Mouse (Mus musculus) limb, embryonic 12.5 days (tissue): Measurements from ENCODE around the gene Doc2a. TPM values are rescaled to one million over a fixed set of nuclear protein-coding genes. Genes with fewer than 3 reads are reported as not detected.
A peak's percentile ranks its signal among the peaks of the same experiment; 100 is the strongest.

Experiments
- ATAC-seq: fragments of 200-750 bp; cut with Nextera tagmentation; 2 replicates; pipeline ENCODE4 v1.8.0; 2017; ENCODE audit warnings: low read depth, moderate TSS enrichment; ENCODE audit not compliant: insufficient number of reproducible peaks, insufficient read depth, low FRiP score, low TSS enrichment
- H3K27ac ChIP-seq: fragments of 300-500 bp; sonication (generic); 2 replicates; pipeline ENCODE4 v1.5.1; 2016; ENCODE audit warnings: mild to moderate bottlenecking, moderate library complexity
- H3K27me3 ChIP-seq: fragments of 300-500 bp; sonication (generic); 2 replicates; pipeline ENCODE4 v1.6.1; 2016; ENCODE audit warnings: mild to moderate bottlenecking, moderate library complexity
- H3K36me3 ChIP-seq: fragments of 300-500 bp; sonication (generic); 2 replicates; pipeline ENCODE4 v1.6.1; 2016; ENCODE audit warnings: mild to moderate bottlenecking, moderate library complexity
- H3K4me1 ChIP-seq: fragments of 300-500 bp; sonication (generic); replicated peaks from 2 replicates; pipeline ENCODE4 v1.6.1; 2016
- H3K4me2 ChIP-seq: fragments of 300-500 bp; sonication (generic); 2 replicates; pipeline ENCODE4 v1.6.1; 2016; ENCODE audit warnings: mild to moderate bottlenecking, moderate library complexity
- H3K4me3 ChIP-seq: fragments of 300-500 bp; sonication (generic); replicated peaks from 2 replicates; pipeline ENCODE4 v1.5.1; 2016; ENCODE audit warnings: mild to moderate bottlenecking
- H3K9ac ChIP-seq: fragments of 300-500 bp; sonication (generic); replicated peaks from 2 replicates; pipeline ENCODE4 v1.6.1; 2016; ENCODE audit warnings: mild to moderate bottlenecking, moderate library complexity
- H3K9me3 ChIP-seq: fragments of 300-500 bp; sonication (generic); 2 replicates; pipeline ENCODE4 v1.6.1; 2016; ENCODE audit warnings: mild to moderate bottlenecking, moderate library complexity
- WGBS: fragments of 180-500 bp; shearing (Covaris S2); methylation state at CpG from one replicate; pipeline ENCODE4 v1.1.7; 2016; 5-methylcytosine and 5-hydroxymethylcytosine counted together
- polyA plus RNA-seq: library from polyadenylated mRNA; unstranded; fragments of >200 nt; fragmentation: Nextera tagmentation; extraction: Ambion mirVana; gene quantifications from 2 replicates; pipeline ENCODE4 v1.2.1, GENCODE M21; 2016

Gene Doc2a
- polyA plus RNA-seq, 1 experiment from 2014 or later: 2.3 TPM

DNA sequence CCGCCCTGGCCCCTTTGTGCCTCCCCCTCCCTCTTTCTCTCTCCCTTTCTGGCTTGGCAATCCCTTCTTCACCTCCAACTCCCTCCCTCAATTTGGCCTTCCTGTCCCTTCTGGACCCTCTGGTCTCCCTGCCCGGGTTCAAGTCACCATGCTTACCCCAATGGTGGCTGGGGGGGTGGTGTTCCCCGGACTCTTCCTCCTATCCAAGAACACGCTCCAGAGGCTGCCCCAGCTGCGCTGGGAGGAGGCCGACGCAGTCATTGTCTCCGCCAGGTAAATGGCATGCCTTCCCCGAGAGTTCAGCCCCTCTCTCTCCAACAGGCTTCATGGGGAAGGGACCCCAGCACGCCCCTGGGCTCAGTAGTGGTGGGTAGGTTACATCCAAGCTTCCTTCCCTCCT is 23.3 kb upstream of the Doc2a start:
- Histone ChIP-seq H3K27ac (no peak overlapping the region), H3K9me3 (no peaks in the 10 kb centered on the region), H3K4me3 (no peak overlapping the region), H3K9ac (no peak overlapping the region), H3K4me2 (no peak overlapping the region), H3K4me1 (peaks cover 11% of the 10 kb centered on the region), H3K36me3 (no peaks in the 10 kb centered on the region), H3K27me3 (peaks cover 48% of the 10 kb centered on the region)
- ATAC-seq: no peak
- 14% methylated on average over 10 of the region's 10 CpGs for WGBS

DNA sequence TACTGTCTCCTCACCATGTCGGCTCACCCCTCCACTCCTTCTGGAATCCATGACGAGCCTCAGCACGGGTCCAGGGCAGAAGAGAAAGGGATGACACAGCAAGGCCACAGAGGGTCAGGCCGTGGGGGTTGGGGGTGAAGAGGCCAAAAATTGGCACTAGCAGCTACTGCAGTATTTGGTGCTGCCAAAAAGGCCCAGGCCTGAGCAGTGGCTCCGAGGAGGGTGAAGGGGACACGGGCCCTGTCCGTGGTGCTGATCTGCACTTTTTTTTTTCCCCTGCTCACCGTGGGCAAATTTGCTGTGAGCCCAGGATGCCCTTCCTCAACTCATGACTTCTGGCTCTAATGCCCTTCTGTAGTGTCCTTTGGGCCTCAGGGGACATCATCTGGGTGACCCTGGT is 21.8 kb upstream of the Doc2a start:
- H3K27me3 ChIP-seq: peaks cover 63% of the 10 kb centered on the region

DNA sequence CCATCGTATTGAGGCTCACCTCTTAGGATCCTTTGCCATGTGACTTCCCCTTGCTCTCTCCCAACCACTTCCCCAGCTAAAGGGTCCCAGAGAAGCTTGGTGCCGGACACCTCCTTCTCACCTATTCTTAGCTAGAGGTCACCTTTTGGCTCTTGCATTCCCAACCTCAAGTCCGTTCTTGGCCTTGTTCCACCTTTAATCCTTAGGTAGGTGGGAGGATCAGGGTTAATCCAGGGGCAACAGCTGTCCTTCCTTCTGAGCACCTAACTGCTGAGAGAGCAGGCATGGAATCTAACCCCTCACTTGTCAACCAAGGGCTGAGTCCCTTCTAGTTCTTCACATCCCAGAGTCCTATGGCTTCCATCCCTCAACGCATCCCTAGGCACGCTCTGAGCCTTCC is 21.3 kb upstream of the Doc2a start:
- no peak overlapping the region for H3K4me2 ChIP-seq
- WGBS: 64% methylated on average over 5 of the region's 5 CpGs
- no peak for ATAC-seq
- peaks cover 68% of the 10 kb centered on the region for H3K27me3 ChIP-seq
- no peaks in the 10 kb centered on the region for H3K36me3 ChIP-seq
- peaks cover 18% of the 10 kb centered on the region for H3K4me1 ChIP-seq
- H3K9ac ChIP-seq: no peak overlapping the region
- H3K4me3 ChIP-seq: no peak overlapping the region
- no peak overlapping the region for H3K27ac ChIP-seq
- H3K9me3 ChIP-seq: no peaks in the 10 kb centered on the region

More for the DNA sequence above, 21.8 kb upstream of the Doc2a start:
- Histone ChIP-seq H3K4me3 (no peak overlapping the region), H3K4me2 (no peak overlapping the region), H3K9me3 (no peaks in the 10 kb centered on the region), H3K27ac (no peak overlapping the region), H3K36me3 (no peaks in the 10 kb centered on the region), H3K9ac (no peak overlapping the region), H3K4me1 (peaks cover 18% of the 10 kb centered on the region)
- 15% methylated on average over 8 of the region's 8 CpGs for WGBS
- ATAC-seq: no peak

DNA sequence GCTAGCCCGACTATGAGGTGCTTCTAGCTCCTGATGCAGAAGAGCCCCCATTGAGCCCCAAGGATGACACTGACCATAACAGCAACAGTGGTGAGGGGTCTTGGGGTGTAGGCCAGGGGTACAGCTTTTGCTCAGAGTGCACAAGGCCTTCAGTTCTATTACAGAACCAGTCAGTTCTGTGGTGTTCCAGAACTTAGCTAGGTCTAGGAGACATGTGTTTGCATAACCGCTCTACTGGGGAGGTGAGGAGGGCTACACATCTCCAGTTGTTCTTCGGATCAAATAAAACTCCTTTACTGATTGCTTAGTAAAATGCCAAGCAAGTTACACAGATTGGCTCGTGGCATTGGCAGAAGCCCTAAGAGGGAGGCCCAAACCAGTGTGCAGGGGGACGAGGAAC is 15.7 kb upstream of the Doc2a start, which contains the start of gene 4930451I11Rik:
Gene 4930451I11Rik, minus strand, starts transcription at position 101 of the 400 bp plus-strand sequence.
- H3K4me2 ChIP-seq: peak within 1 kb of the TSS; percentile 51
- no peak within 1 kb of the TSS for H3K27ac ChIP-seq
- WGBS: 61% methylated on average over 5 of the region's 5 CpGs
- H3K36me3 ChIP-seq: no peaks in the 10 kb centered on the region
- peaks cover 30% of the 10 kb centered on the region for H3K27me3 ChIP-seq
- no peak for ATAC-seq
- no peak within 1 kb of the TSS for H3K9ac ChIP-seq
- no peaks in the 10 kb centered on the region for H3K9me3 ChIP-seq
- peaks cover 11% of the 10 kb centered on the region for H3K4me1 ChIP-seq
- H3K4me3 ChIP-seq: peak within 1 kb of the TSS; percentile 23

DNA sequence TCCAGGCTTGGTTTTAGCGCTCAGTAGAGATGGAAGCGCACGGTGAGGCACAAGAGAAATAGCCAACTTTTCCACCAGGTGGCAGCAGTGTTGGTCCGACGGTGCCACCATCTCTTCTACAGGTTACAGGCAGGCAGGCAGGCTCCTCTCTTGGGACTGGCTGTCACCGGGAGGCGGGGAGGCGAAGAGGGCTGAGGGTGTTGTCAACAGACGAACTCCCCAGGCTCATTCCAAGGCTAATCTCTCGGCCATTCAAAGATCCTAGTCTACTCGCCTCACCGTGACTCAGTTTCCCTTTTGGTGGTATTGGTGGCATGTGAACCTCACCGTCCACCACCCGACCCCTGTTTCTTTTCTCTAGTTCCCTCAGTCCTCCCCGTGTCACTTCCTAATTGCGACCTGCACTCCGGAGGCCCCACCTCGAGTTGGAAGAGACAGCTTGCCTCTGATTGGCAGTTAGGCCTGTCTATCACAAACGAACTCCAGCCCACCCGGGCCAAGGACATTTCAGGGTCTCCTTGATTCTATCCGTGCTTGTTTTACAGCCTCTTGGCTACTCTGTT is 15.1 kb upstream of the Doc2a start:
- WGBS: under 1% methylated on average over 21 of the region's 21 CpGs
- peak overlapping the region; percentile 23 for H3K4me3 ChIP-seq
- no peaks in the 10 kb centered on the region for H3K9me3 ChIP-seq
- no peaks in the 10 kb centered on the region for H3K36me3 ChIP-seq
- no peak overlapping the region for H3K27ac ChIP-seq
- H3K4me1 ChIP-seq: peaks cover 11% of the 10 kb centered on the region
- no peak overlapping the region for H3K9ac ChIP-seq
- no peak for ATAC-seq
- peaks cover 30% of the 10 kb centered on the region for H3K27me3 ChIP-seq
- peak overlapping the region; percentile 51 for H3K4me2 ChIP-seq

DNA sequence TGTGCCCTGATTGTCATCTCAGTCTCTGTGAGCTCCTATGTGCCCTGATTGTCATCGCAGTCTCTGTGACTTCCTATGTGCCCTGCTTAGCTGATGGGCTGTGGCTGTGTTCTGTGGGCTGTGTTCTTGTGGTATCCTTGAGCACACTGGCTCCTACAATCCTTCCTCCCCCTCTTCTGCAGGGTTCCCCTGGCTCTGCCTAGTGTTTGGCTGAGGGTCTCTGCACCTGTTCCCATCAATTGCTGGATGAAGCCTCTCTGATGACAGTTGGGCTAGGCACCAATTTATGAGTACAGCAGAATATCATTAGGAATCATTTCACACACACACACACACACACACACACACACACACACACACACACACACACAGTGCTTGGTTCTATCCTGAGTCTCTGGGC is 13.9 kb upstream of the Doc2a start:
- no peaks in the 10 kb centered on the region for H3K36me3 ChIP-seq
- H3K9ac ChIP-seq: no peak overlapping the region
- 95% methylated on average over 1 of the region's 1 CpGs for WGBS

DNA sequence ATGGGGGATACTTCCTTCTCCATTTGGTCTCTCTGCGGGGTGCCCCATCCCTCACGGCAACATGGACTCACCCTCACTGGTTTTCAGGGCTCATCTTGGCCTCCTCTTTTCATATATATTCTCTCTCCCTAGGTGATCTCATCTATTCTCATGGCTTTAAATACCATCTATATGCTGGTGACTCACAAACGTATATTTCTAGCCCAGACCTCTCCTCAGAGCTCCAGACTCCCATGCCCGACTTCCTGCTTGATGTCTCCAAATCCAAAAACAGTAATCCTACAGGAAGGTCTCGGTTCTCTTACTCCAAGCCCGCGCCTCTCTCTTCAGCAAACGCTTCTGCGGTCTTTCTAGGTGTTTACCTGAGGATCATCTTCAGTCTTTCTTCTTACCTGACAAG is 3.9 kb upstream of the Doc2a start:
- Histone ChIP-seq H3K4me1 (peaks cover 7% of the 10 kb centered on the region), H3K4me3 (no peak overlapping the region), H3K27me3 (peaks cover 18% of the 10 kb centered on the region), H3K36me3 (no peaks in the 10 kb centered on the region), H3K27ac (no peak overlapping the region), H3K9me3 (0 out of 2 replicates have a peak, but pooled peaks cover 5% of the 10 kb centered on the region), H3K9ac (no peak overlapping the region), H3K4me2 (no peak overlapping the region)
- WGBS: 82% methylated on average over 9 of the region's 9 CpGs
- ATAC-seq: no peak

More for the DNA sequence above, 13.9 kb upstream of the Doc2a start:
- H3K4me1 ChIP-seq: peaks cover 11% of the 10 kb centered on the region
- H3K4me2 ChIP-seq: no peak overlapping the region
- H3K27me3 ChIP-seq: peaks cover 30% of the 10 kb centered on the region
- no peak overlapping the region for H3K4me3 ChIP-seq
- no peak overlapping the region for H3K27ac ChIP-seq
- no peak for ATAC-seq
- H3K9me3 ChIP-seq: no peaks in the 10 kb centered on the region

DNA sequence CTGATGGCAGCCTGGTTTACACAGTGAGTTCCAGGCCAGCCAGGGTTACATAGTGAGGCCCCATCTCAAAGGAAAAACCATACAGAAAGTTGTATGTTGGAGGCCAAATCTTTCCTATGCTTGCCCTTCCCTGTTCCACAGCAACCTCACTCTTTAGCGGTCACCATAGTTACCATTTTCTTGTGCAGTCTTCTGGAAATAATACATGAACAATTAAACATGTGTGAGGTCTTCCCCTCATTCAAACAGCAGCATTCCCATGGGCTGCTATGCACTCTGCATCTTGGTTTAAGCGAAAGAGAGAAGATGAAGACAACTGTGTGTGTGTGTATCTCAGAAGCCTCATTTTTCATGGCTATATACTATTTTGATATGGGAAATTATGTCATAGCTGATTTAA is 1.7 kb upstream of the Doc2a start:
- H3K9ac ChIP-seq: no peak overlapping the region
- H3K4me2 ChIP-seq: no peak overlapping the region
- ATAC-seq: no peak
- peaks cover 14% of the 10 kb centered on the region for H3K4me1 ChIP-seq
- no peaks in the 10 kb centered on the region for H3K36me3 ChIP-seq
- peaks cover 40% of the 10 kb centered on the region for H3K27me3 ChIP-seq
- H3K4me3 ChIP-seq: no peak overlapping the region
- no peak overlapping the region for H3K27ac ChIP-seq
- H3K9me3 ChIP-seq: 0 out of 2 replicates have a peak, but pooled peaks cover 5% of the 10 kb centered on the region
- WGBS: 87% methylated on average over 2 of the region's 2 CpGs

DNA sequence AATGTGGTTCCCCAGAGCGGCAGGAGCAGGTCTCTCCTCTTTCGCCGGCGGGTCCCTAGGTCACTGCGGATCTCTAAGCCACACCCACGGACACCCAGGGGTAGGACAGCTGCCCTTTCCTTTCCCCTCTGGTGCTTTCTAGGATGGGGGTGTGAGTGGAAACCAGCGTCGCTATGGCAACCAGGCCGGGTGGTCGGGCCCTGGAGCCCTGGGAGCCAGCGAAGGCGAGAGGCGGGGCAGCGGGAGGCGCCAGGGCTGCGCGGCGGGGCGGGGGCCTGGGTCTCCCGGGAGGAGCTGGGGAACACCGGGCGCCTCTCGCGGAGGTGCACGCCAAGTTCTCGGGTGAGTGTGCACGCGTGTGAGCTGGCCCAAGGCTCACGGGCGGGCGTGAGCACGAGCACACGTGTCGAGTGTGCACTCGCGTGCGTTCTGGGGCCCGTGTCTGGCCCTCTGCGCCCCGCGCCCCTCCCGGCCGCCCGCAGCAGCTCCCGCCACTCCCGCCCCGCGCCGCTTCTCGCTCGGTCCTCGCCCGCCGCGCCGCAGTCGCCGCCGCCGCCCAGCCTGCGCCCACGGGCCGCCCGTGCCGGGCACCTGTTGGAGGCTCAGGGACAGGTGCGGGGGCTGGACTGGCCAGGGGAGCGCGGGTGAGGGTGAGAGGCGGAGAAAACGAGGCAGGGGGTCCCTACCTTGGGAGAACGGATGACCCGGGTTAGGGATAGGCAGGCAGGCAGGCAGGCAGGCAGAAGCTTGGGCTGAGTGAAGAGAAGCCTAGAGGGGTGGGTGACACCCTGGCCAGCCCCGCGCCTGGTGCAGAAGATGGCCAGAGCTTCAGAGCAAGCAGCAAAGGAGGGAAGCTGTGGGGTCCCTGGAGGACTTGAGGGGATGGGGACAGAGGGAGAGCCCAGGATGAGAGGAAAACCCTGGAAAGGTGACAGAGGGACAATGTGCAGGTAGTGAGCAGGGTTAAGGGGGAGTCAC is 494 bp downstream of the Doc2a start:
- peak overlapping the region; percentile 55 for H3K9ac ChIP-seq
- ATAC-seq: no peak
- H3K36me3 ChIP-seq: peaks cover 16% of the 10 kb centered on the region
- no peaks in the 10 kb centered on the region for H3K9me3 ChIP-seq
- peak overlapping the region; percentile 53 for H3K4me3 ChIP-seq
- peaks cover 48% of the 10 kb centered on the region for H3K27me3 ChIP-seq
- WGBS: under 1% methylated on average over 74 of the region's 74 CpGs
- peaks cover 14% of the 10 kb centered on the region for H3K4me1 ChIP-seq
- no peak overlapping the region for H3K27ac ChIP-seq
- H3K4me2 ChIP-seq: peak overlapping the region; percentile 97

DNA sequence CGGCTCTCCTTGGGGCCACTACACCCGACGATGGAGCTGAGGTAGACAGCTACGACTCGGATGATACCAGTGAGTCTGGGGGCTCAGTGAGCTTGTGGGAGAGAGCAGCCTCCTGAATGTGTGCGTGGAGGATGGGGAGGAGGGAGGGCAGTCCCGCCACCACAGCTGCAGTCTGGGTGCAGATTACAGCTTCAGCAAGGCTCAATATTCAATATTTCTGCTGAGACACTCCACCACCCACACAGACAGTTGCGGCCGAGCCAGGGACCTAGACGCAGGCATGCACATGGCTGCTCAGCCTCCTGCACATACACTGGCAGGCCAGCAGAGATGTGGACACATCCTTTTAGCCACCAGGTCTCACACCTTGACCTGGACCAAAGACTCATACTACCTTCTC is 1.6 kb downstream of the Doc2a start:
- Histone ChIP-seq H3K27ac (no peak overlapping the region), H3K9ac (peak overlapping the region; percentile 42), H3K4me3 (peak overlapping the region; percentile 53), H3K36me3 (peaks cover 27% of the 10 kb centered on the region), H3K4me2 (peak overlapping the region; percentile 97), H3K9me3 (no peaks in the 10 kb centered on the region), H3K4me1 (peaks cover 14% of the 10 kb centered on the region), H3K27me3 (peaks cover 48% of the 10 kb centered on the region)
- ATAC-seq: no peak
- WGBS: 24% methylated on average over 10 of the region's 10 CpGs

DNA sequence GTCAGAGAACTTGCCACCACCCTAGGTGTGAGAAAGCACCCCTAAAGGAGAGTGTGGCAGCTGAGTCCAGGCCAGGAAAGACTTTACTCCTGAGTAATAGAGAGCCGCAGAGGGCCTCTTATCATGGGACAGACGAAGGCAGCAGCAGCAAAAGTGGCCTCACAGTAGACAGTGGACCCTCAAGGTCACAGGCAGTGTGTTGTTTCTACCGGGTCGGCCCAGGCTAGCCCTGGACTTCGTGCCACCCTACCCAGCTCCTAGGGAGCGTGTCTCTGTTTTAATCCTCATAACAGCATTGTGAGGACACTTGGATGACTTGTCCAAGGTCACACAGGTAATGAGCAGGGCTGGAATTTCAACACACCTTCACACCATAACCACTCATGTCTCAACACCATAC is 2.9 kb downstream of the Doc2a start:
- WGBS: 88% methylated on average over 6 of the region's 6 CpGs
- Histone ChIP-seq H3K27ac (no peak overlapping the region), H3K4me2 (no peak overlapping the region), H3K36me3 (peaks cover 40% of the 10 kb centered on the region), H3K4me1 (peaks cover 14% of the 10 kb centered on the region), H3K9ac (no peak overlapping the region), H3K9me3 (no peaks in the 10 kb centered on the region), H3K27me3 (peaks cover 48% of the 10 kb centered on the region), H3K4me3 (no peak overlapping the region)
- no peak for ATAC-seq
